Mouse (Mus musculus): ENCODE measurements around the gene Gm26741.

DNA sequence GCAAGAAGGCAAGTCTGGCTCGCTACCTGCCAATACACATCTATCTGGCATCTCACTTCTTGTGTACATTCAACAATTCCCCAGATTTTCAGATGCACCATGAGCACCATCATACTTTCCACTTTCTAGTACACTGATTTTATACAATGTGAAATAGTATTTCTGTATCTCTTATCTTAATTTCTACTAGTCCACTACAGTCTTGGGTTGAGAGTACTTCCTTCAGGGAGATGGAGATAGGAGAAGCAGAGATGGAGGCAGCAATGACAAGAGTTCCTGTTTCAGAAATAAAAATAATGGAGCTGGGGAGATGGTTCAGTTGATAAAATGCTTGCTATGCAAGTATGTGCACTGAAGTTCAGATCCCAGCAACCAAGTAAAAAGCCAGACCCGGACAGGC, 19.2 kb downstream of the Gm26741 start:
- TF ChIP-seq POU5F1 (IDR thresholded peaks at IDR 0.05; ENCODE audit: borderline replicate concordance, low read length): no peak
- TF ChIP-seq CTCF (conservative IDR thresholded peaks at IDR 0.05; ENCODE audit: low read length): no peak

All from E14TG2a.4 (cell line).